Mouse (Mus musculus) olfactory bulb, adult 2 months (tissue): ENCODE results near the gene Kbtbd12.

Experiments used
- CTCF ChIP-seq: fragments of 200-500 bp; IDR thresholded peaks from 2 replicates; pipeline ENCODE4 v1.5.1; 2012; ENCODE audit warnings: low read depth, mild to moderate bottlenecking, low read length, moderate library complexity; ENCODE audit not compliant: insufficient read depth
- POLR2A ChIP-seq: fragments of 200-500 bp; IDR thresholded peaks from 2 replicates; pipeline ENCODE4 v1.6.1; 2012; ENCODE audit warnings: mild to moderate bottlenecking, low read depth, low read length, moderate library complexity; ENCODE audit not compliant: insufficient read depth

DNA sequence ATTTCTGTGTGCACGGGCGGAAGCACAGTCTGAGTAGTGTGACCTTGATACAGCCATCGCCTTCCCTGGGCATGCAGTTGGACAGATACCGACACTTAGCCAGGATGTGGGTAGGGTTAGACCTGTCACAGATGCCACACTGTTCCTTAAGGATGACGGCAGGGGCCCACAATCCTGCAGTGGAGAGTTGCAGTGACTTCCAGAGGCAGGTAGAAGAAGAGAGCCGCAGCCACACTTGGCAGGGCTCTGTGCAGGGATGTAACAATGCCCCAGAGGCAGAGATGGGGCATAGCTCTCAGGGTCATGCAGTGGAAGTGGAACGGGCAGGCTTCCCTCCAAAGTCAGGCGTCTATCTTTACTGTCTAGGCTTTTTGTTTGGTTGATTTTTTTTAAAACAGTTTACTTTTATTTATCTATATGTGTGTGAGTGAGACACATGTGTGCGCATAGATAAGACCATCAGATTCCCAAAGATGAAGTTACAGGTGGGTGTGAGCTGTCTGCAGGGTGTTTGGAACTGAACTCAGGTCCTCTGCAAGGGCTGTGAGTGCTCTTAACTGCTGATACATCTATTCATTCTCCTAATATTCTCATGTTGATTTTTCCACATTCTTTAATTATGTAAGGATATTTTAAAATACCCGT, 89.2 kb downstream of the Kbtbd12 start:
- TF ChIP-seq CTCF = no peak
- TF ChIP-seq POLR2A = no peak
